Mouse (Mus musculus): ENCODE data around the gene Umps.

- no peak for TF ChIP-seq CTCF (IDR thresholded peaks at IDR 0.05; ENCODE audit: extremely low read depth, insufficient read length, insufficient replicate concordance, low read depth, low read length)
- no peak for TF ChIP-seq POLR2A (IDR thresholded peaks at IDR 0.05; ENCODE audit: low read depth, low read length)
Observed at GRCm38 (mm10) chr16:33954793-33955192, 12.0 kb downstream of the Umps start.

All from small intestine, adult 2 months (tissue).